8 mouse cellular contexts compared by ENCODE assay signal in the genomic region with DNA sequence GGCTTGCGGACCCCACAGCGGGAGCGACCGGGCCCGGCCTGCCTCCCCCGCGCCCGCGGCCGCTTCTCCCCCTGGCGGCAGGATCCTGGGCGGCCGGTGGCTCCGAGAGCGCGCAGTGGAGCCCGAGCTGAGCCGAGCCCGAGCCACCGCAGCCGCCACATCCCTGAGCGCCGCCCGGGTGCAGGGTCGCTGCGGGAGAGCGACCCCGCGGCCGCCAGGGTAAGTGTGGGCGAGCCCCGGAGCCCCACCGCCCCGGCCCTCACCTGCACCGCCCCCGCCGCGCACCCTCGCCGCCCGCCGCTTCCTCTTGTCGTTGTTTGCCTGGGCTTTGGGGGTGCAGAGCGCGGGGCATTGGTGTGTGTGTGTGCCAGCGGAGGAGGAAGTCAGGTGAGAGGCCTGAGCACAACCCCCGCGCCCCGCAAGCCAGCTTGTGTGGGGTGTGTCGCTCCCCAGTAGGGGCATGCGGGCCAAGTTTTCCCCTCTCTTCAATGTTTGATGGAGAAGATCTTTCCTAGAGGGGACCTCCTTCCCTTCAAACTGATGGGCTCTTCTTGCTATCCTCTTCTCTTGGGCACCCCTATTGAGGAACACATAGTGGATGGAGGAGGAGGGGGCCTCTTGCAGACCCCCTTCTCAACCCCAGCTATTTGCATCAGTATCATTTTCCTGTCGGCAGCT. TPM values are rescaled to one million over a fixed set of nuclear protein-coding genes. Genes with fewer than 3 reads are reported as not detected.
A peak's percentile ranks its signal among the peaks of the same experiment; 100 is the strongest.
DNase-seq lines count a peak whose midpoint lies in the region; ATAC-seq and TF ChIP-seq lines count a peak whose summit lies in the region.

A gene (minus strand): TSS at position 391 of the 678 bp plus-strand sequence.

- peaks cover 81% of the 10 kb centered on the region for H3K27me3 ChIP-seq in embryonic facial prominence, embryonic 10.5 days (replicated peaks; ENCODE audit: low read depth, poor library complexity, severe bottlenecking)
- peaks cover 54% of the 10 kb centered on the region for H3K27me3 ChIP-seq in intestine, postnatal 0 days (replicated peaks; ENCODE audit: control insufficient read depth, insufficient read depth, low read length)
- peaks cover 26% of the 10 kb centered on the region for H3K27me3 ChIP-seq in midbrain, embryonic 15.5 days (replicated peaks)

- peaks cover 23% of the 10 kb centered on the region for H3K4me1 ChIP-seq in embryonic facial prominence, embryonic 10.5 days
- no peaks in the 10 kb centered on the region for H3K4me1 ChIP-seq in intestine, postnatal 0 days (replicated peaks; ENCODE audit: control insufficient read depth, insufficient read depth, low read length)
- H3K4me1 ChIP-seq in midbrain, embryonic 15.5 days, result peaks cover 24% of the 10 kb centered on the region

- TF ChIP-seq CTCF in intestine, postnatal 0 days (IDR thresholded peaks at IDR 0.05; ENCODE audit: low read depth), result peak; percentile 69

- WGBS in embryonic facial prominence, embryonic 10.5 days, result under 1% methylated on average over 52 of the region's 52 CpGs
- under 1% methylated on average over 47 of the region's 52 CpGs for WGBS in intestine, postnatal 0 days
- 1% methylated on average over 31 of the region's 52 CpGs for WGBS in midbrain, embryonic 15.5 days

- H3K4me3 ChIP-seq in embryonic facial prominence, embryonic 10.5 days, result peak within 1 kb of the TSS; percentile 75
- peak within 1 kb of the TSS; percentile 77 for H3K4me3 ChIP-seq in intestine, postnatal 0 days (ENCODE audit: low read depth, low read length)
- peak within 1 kb of the TSS; percentile 75 for H3K4me3 ChIP-seq in midbrain, embryonic 15.5 days

- no peak for DNase-seq in cerebellum, adult 9-10 months
- DNase-seq in embryonic facial prominence, embryonic 10.5 days (ENCODE audit: low spot score), result peak; percentile 84
- peak; percentile 42 to 59 for DNase-seq in heart, adult 18-20 months
- DNase-seq in liver, result peak; percentile 49
- DNase-seq in spleen, postnatal 10 days (ENCODE audit: low spot score in 2 of 2), result peak; percentile 51 to 79

- H3K36me3 ChIP-seq in embryonic facial prominence, embryonic 10.5 days (replicated peaks), result no peaks in the 10 kb centered on the region
- H3K36me3 ChIP-seq in intestine, postnatal 0 days (ENCODE audit: control insufficient read depth, insufficient read depth), result no peaks in the 10 kb centered on the region
- H3K36me3 ChIP-seq in midbrain, embryonic 15.5 days (replicated peaks), result no peaks in the 10 kb centered on the region

- H3K27ac ChIP-seq in embryonic facial prominence, embryonic 10.5 days (replicated peaks), result peak within 1 kb of the TSS; percentile 79
- H3K27ac ChIP-seq in intestine, postnatal 0 days (ENCODE audit: low read depth, low read length), result no peak within 1 kb of the TSS
- peak within 1 kb of the TSS; percentile 23; the same call in 1 of the 2 replicates for H3K27ac ChIP-seq in midbrain, embryonic 15.5 days

- H3K4me2 ChIP-seq in intestine, postnatal 0 days (replicated peaks; ENCODE audit: low read depth), result peak within 1 kb of the TSS; percentile 99
- peak within 1 kb of the TSS; percentile 99 for H3K4me2 ChIP-seq in midbrain, embryonic 15.5 days

- peak within 1 kb of the TSS; percentile 40 for H3K9ac ChIP-seq in intestine, postnatal 0 days (ENCODE audit: low read depth, low read length)
- H3K9ac ChIP-seq in midbrain, embryonic 15.5 days, result peak within 1 kb of the TSS; percentile 70

- no peaks in the 10 kb centered on the region for H3K9me3 ChIP-seq in embryonic facial prominence, embryonic 10.5 days
- no peaks in the 10 kb centered on the region for H3K9me3 ChIP-seq in intestine, postnatal 0 days (ENCODE audit: control insufficient read depth)
- H3K9me3 ChIP-seq in midbrain, embryonic 15.5 days, result no peaks in the 10 kb centered on the region

- ATAC-seq in cerebellum, adult (ENCODE audit: insufficient number of reproducible peaks, low FRiP score, low TSS enrichment), result peak; percentile 71
- ATAC-seq in intestine, postnatal 0 days, result peak; percentile 81
- ATAC-seq in midbrain, embryonic 15.5 days (replicated peaks), result peak; percentile 94

RNA-seq across cellular contexts. Expression of the gene that starts here (rescaled TPM):
- 16.3 TPM in 2 replicates for polyA plus RNA-seq in embryonic facial prominence, embryonic 10.5 days (2016; fragmentation: Nextera tagmentation; extraction: Ambion mirVana)
- 10 to 100 TPM; 20.2 to 27.8 TPM for total RNA-seq in heart, adult 18-20 months (2021)
- polyA plus RNA-seq in intestine, postnatal 0 days (2015; fragmentation: Nextera tagmentation; extraction: Ambion mirVana), result 2.0 and 2.4 TPM in 2 replicates
- 21.5 and 24.1 TPM in 2 replicates for polyA plus RNA-seq in midbrain, embryonic 15.5 days (2015; fragmentation: Nextera tagmentation; extraction: Ambion mirVana)
